Mouse (Mus musculus): ENCODE data around the gene Fam72a. TPM values are rescaled to one million over a fixed set of nuclear protein-coding genes. Genes with fewer than 3 reads are reported as not detected.

The Fam72a gene
- 3.0 and 3.1 TPM in 2 replicates for polyA plus RNA-seq (2015; fragmentation: Nextera tagmentation; extraction: Ambion mirVana)

- Histone ChIP-seq H3K9me3 (no peaks in the 10 kb centered on the region), H3K4me2 (peak within 1 kb of the TSS; percentile 94), H3K4me3 (replicated peaks) (peak within 1 kb of the TSS; percentile 82), H3K9ac (peak within 1 kb of the TSS; percentile 77), H3K36me3 (no peaks in the 10 kb centered on the region), H3K4me1 (peaks cover 24% of the 10 kb centered on the region), H3K27me3 (replicated peaks) (no peaks in the 10 kb centered on the region), H3K27ac (peak within 1 kb of the TSS; percentile 97)
- under 1% methylated on average over 44 of the region's 44 CpGs for WGBS
- ATAC-seq (ENCODE audit: insufficient read depth, low FRiP score, low read depth) = peak; percentile 96
Measured at GRCm38 (mm10) chr1:131527281-131528080, at the start of gene Fam72a, which contains the start of gene Srgap2. Gene Fam72a (plus strand): TSS chr1:131527903. Gene Srgap2 (minus strand): TSS chr1:131527352.

DNA sequence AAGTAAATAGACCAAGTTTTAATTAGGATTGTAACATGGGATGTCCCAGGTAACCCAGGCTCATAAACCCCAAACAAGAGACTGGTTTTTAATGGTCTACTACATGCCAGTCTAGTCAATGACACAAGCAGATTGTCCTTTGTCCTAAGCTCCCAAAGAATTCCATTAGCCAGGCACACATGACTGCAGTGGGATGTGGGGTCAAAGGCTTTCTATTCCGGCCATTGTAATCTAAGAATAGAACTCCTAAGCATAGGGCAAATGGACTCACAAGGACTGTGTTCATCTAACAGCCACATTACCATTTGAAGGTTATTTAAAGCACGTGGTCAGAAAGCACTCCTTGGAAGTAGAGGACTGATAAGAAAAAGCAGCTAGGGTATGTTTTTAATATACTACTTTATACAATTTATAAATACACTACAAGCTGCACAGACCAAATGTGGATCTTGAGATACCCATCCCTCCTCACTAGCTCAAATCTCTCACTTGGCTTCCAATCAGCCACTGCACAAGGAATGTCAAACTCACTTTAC, 48.9 kb upstream of the Fam72a start:
- Histone ChIP-seq H3K27me3 (replicated peaks) (no peaks in the 10 kb centered on the region), H3K4me1 (no peaks in the 10 kb centered on the region), H3K27ac (no peak overlapping the region), H3K4me3 (replicated peaks) (no peak overlapping the region), H3K9ac (no peak overlapping the region), H3K36me3 (no peaks in the 10 kb centered on the region), H3K4me2 (no peak overlapping the region), H3K9me3 (peaks cover 2% of the 10 kb centered on the region; the same call in 1 of the 2 replicates)
- 60% methylated on average over 2 of the region's 2 CpGs for WGBS
- ATAC-seq (ENCODE audit: insufficient read depth, low FRiP score, low read depth) = no peak

DNA sequence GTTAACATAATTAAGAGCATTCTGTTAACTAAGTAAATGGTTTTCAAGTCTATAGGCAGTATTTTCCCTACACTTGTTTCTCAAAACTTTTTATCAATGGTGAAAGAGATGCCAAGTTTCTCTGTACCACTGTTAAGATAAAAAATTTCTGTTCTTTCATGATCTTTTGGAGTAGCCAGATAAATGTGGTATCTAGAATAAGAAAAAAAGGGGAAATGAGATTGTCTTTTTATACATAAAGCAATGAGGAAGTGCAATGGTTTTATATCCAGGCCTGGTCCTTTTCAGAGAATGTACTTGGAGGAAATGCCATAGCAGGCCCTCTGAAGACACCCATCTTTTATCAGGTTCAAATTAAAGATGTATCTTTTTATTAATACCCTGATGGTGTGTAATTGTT, 46.3 kb upstream of the Fam72a start:
- Histone ChIP-seq H3K9me3 (peaks cover 2% of the 10 kb centered on the region; the same call in 1 of the 2 replicates), H3K36me3 (no peaks in the 10 kb centered on the region), H3K4me3 (replicated peaks) (no peak overlapping the region), H3K27me3 (replicated peaks) (no peaks in the 10 kb centered on the region), H3K9ac (no peak overlapping the region), H3K27ac (no peak overlapping the region), H3K4me1 (no peaks in the 10 kb centered on the region), H3K4me2 (no peak overlapping the region)
- ATAC-seq (ENCODE audit: insufficient read depth, low FRiP score, low read depth) = no peak

DNA sequence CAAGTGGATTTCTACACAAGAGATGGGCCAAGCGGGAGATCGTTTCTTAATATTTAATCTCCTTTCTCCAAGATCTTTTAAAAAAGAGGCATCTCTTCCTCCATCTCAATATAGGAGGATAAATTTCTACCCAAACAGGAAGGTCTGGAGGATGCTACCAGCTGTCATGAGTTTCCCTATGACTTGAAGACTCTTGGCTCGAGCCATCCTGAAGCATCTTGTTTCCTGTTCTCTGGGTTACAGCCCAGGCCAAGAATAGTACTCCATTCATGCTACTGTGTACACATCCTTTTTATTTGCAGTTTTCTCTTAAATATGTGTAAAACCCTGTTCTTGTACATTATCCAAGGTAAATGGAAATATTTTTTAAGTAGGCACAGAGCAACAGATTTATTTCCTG, 45.5 kb upstream of the Fam72a start:
- H3K27me3 ChIP-seq (replicated peaks) = no peaks in the 10 kb centered on the region
- H3K9me3 ChIP-seq = peaks cover 2% of the 10 kb centered on the region; the same call in 1 of the 2 replicates
- no peak overlapping the region for H3K9ac ChIP-seq
- H3K36me3 ChIP-seq = no peaks in the 10 kb centered on the region
- H3K4me3 ChIP-seq (replicated peaks) = no peak overlapping the region
- 78% methylated on average over 3 of the region's 3 CpGs for WGBS
- peaks cover 3% of the 10 kb centered on the region; the same call in 1 of the 2 replicates for H3K4me1 ChIP-seq
- no peak overlapping the region for H3K27ac ChIP-seq
- ATAC-seq (ENCODE audit: insufficient read depth, low FRiP score, low read depth) = no peak
- no peak overlapping the region for H3K4me2 ChIP-seq

- H3K9ac ChIP-seq = no peak overlapping the region
- no peak overlapping the region for H3K4me3 ChIP-seq (replicated peaks)
- ATAC-seq (ENCODE audit: insufficient read depth, low FRiP score, low read depth) = no peak
- WGBS = 59% methylated on average over 5 of the region's 5 CpGs
- H3K36me3 ChIP-seq = no peaks in the 10 kb centered on the region
- H3K27me3 ChIP-seq (replicated peaks) = no peaks in the 10 kb centered on the region
- no peak overlapping the region for H3K4me2 ChIP-seq
- H3K27ac ChIP-seq = no peak overlapping the region
- H3K4me1 ChIP-seq = peaks cover 4% of the 10 kb centered on the region; the same call in 1 of the 2 replicates
- no peaks in the 10 kb centered on the region for H3K9me3 ChIP-seq
Measured at GRCm38 (mm10) chr1:131486094-131486850, 41.4 kb upstream of the Fam72a start.

DNA sequence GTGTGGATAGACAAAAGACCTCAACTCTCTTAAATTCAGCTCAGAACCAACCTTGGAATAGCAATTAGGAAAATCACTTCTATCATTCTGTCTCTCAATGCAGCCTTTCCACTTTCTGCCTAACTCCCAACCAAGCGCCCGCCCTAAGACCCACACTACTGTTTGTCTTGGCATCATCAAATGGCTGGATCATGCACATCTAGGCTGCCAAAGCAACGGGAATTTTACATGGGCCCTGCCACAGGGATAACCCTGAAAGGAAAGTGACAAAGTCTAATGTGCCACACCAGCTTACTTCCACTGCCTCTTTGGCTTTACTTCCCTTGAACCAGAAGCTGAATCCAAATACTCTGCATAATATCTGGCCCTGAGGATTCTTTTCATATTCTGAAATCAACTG, 38.4 kb upstream of the Fam72a start:
- H3K36me3 ChIP-seq = no peaks in the 10 kb centered on the region
- no peak overlapping the region for H3K4me2 ChIP-seq
- H3K4me3 ChIP-seq (replicated peaks) = no peak overlapping the region
- no peaks in the 10 kb centered on the region for H3K9me3 ChIP-seq
- H3K9ac ChIP-seq = no peak overlapping the region
- peaks cover 16% of the 10 kb centered on the region; the same call in 1 of the 2 replicates for H3K4me1 ChIP-seq
- no peaks in the 10 kb centered on the region for H3K27me3 ChIP-seq (replicated peaks)
- no peak overlapping the region for H3K27ac ChIP-seq
- 88% methylated on average over 3 of the region's 3 CpGs for WGBS
- ATAC-seq (ENCODE audit: insufficient read depth, low FRiP score, low read depth) = no peak

- H3K4me2 ChIP-seq = no peak overlapping the region
- ATAC-seq (ENCODE audit: insufficient read depth, low FRiP score, low read depth) = no peak
- no peak overlapping the region for H3K9ac ChIP-seq
- H3K4me1 ChIP-seq = peaks cover 16% of the 10 kb centered on the region; the same call in 1 of the 2 replicates
- WGBS = 49% methylated on average over 4 of the region's 4 CpGs
- no peaks in the 10 kb centered on the region for H3K27me3 ChIP-seq (replicated peaks)
- no peak overlapping the region for H3K27ac ChIP-seq
- no peak overlapping the region for H3K4me3 ChIP-seq (replicated peaks)
- H3K36me3 ChIP-seq = no peaks in the 10 kb centered on the region
- H3K9me3 ChIP-seq = no peaks in the 10 kb centered on the region
Measured at GRCm38 (mm10) chr1:131491579-131491978, 36.1 kb upstream of the Fam72a start.

DNA sequence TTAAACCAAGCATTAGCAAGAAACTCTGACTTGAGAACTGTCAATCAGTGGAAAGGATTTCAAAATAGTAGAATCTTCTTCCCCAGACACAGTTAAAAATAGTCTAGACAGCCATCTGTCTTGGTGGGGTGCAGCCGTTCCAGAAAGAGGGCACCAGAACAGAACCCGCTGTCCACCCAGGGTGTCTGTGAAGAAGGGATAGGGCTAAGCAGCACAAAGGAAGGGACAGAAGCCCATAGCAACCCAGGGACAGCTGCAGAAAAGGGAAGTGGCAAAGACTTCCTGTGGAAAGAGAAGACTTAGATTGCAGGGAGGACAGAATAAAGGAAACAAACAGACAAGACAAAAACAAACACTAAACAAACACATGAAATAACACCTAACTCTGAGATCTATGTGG, 35.3 kb upstream of the Fam72a start:
- 57% methylated on average over 2 of the region's 2 CpGs for WGBS

DNA sequence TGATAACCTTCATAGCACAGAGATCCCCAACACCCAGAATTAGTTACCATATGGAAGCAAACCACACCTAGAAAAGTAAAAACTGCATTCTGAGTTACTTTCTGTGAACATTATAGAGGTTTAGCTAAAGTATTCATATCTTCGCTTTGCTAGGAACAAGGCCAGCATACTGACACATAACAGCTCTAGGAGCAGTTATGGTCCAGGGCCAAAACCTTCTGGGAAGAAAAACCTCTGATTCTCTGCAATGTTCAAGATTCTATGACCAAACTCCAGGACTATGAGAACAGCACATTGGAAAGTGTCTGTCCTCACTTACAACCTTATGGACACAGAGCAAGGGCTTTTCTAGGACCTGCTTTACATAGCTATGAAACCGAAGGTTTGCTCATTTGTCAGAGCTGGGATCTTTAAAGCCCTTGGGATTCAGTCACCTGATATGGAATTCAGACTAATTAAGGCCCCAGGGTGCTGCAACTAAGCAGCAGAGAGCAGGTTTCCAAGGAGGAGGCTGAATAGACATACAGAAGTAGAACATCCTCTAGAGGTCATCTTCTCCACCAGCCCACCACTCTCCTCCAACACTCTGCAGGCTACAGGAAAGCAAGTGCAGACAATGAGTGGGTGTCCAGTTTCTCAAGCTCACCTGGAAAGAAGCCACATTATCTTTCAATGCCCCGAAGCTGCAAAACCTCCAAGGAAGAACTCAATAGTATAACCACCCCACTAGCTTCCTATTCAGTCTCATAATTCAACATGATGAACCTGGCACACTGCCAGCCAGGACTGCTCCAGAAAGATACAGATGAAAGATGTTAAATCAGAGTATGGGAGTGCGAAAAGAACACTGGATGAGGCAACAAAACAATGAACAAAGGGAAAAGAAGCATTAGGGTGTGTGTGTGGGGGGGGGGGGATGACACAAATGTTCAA, 33.5 kb upstream of the Fam72a start:
- Histone ChIP-seq H3K27me3 (replicated peaks) (no peaks in the 10 kb centered on the region), H3K9ac (no peak overlapping the region), H3K4me1 (peaks cover 12% of the 10 kb centered on the region; the same call in 1 of the 2 replicates), H3K36me3 (no peaks in the 10 kb centered on the region), H3K27ac (peak overlapping the region; percentile 38; the same call in 1 of the 2 replicates), H3K4me3 (replicated peaks) (no peak overlapping the region), H3K9me3 (no peaks in the 10 kb centered on the region), H3K4me2 (no peak overlapping the region)
- WGBS = 61% methylated on average over 4 of the region's 4 CpGs
- no peak for ATAC-seq (ENCODE audit: insufficient read depth, low FRiP score, low read depth)

More for the DNA sequence above, 35.3 kb upstream of the Fam72a start:
- Histone ChIP-seq H3K4me3 (replicated peaks) (no peak overlapping the region), H3K4me1 (peaks cover 12% of the 10 kb centered on the region; the same call in 1 of the 2 replicates), H3K9me3 (no peaks in the 10 kb centered on the region), H3K36me3 (no peaks in the 10 kb centered on the region), H3K27me3 (replicated peaks) (no peaks in the 10 kb centered on the region), H3K9ac (no peak overlapping the region), H3K4me2 (no peak overlapping the region), H3K27ac (no peak overlapping the region)
- ATAC-seq (ENCODE audit: insufficient read depth, low FRiP score, low read depth) = no peak

DNA sequence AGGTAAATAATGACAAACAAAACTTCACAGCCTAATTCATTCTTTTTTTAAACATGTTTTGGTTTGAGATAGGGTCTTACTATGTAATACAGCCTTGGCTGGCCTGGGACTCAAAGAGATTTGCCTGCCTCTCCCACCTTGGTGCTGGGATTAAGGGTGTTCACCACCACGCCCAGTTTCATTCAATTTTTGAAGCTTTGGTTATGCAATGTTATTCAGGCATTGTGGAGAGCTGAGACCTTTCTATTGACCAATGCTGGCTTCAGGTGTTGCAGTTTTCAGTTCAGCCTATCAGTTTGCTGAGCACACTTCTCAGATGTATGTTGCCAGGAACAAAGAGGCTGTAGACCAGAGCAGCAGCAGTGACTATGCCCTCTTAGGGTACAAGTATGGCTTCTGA, 29.5 kb upstream of the Fam72a start:
- no peaks in the 10 kb centered on the region for H3K36me3 ChIP-seq
- no peak overlapping the region for H3K27ac ChIP-seq
- no peak overlapping the region for H3K9ac ChIP-seq
- no peaks in the 10 kb centered on the region for H3K9me3 ChIP-seq
- no peaks in the 10 kb centered on the region for H3K27me3 ChIP-seq (replicated peaks)
- H3K4me1 ChIP-seq = peaks cover 8% of the 10 kb centered on the region; the same call in 1 of the 2 replicates
- ATAC-seq (ENCODE audit: insufficient read depth, low FRiP score, low read depth) = no peak
- no peak overlapping the region for H3K4me3 ChIP-seq (replicated peaks)
- no peak overlapping the region for H3K4me2 ChIP-seq
- WGBS = 86% methylated on average over 1 of the region's 1 CpGs

DNA sequence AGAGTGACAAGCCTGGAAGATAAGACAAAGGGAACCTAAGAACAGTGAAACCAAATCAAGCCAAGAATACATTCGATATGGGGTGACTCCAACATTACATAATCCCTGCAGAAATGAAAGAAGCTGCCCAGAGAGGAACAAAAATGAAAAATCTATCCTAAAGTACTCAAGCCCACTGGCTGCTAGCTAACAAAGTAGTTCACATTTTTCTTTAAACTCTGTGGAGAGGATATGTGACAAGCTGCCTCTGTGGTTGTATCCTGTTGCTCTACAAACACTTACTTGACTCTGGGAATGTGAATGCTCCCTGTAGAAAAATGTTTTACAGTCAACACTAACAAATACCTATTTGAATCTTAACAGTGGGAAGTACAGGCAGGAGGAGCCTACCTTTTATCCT, 26.0 kb upstream of the Fam72a start:
- H3K4me1 ChIP-seq = no peaks in the 10 kb centered on the region
- 61% methylated on average over 1 of the region's 1 CpGs for WGBS

More for the DNA sequence above, 26.0 kb upstream of the Fam72a start:
- Histone ChIP-seq H3K9ac (no peak overlapping the region), H3K27ac (no peak overlapping the region), H3K27me3 (replicated peaks) (no peaks in the 10 kb centered on the region), H3K4me2 (no peak overlapping the region), H3K9me3 (no peaks in the 10 kb centered on the region), H3K36me3 (no peaks in the 10 kb centered on the region), H3K4me3 (replicated peaks) (no peak overlapping the region)
- no peak for ATAC-seq (ENCODE audit: insufficient read depth, low FRiP score, low read depth)
